Mouse (Mus musculus) Muller cell, postnatal 12 days (primary cell): Measurements from ENCODE around the gene 4930404H24Rik.
A peak's percentile ranks its signal among the peaks of the same experiment; 100 is the strongest.

Experiments
- DNase-seq: peaks from one replicate; pipeline ENCODE4 v3.0.0-alpha.2; 2015; ENCODE audit errors: inconsistent ontology term

Gene 4930404H24Rik

GRCm38 (mm10) chr2:153529931-153530766, 37.6 kb downstream of the 4930404H24Rik start, which contains the start of gene Nol4l:
Gene Nol4l, minus strand, starts transcription at chr2:153529971.
- peak; percentile 64 for DNase-seq

GRCm38 (mm10) chr2:153530948-153531347, 38.4 kb downstream of the 4930404H24Rik start:
- DNase-seq = no peak

- no peak for DNase-seq
Measured at GRCm38 (mm10) chr2:153533981-153534380, 41.4 kb downstream of the 4930404H24Rik start.

- DNase-seq = no peak
Measured at GRCm38 (mm10) chr2:153538898-153539297, 46.3 kb downstream of the 4930404H24Rik start.

GRCm38 (mm10) chr2:153542936-153543668, 50.5 kb downstream of the 4930404H24Rik start:
- DNase-seq = no peak
